Mouse (Mus musculus): Measurements from ENCODE around the gene Lamb3. TPM values are rescaled to one million over a fixed set of nuclear protein-coding genes. Genes with fewer than 3 reads are reported as not detected.

Lamb3 gene
- total and polyA plus RNA-seq, 3 experiments: 10.1 to 14.6 (median 12.3) TPM

DNA sequence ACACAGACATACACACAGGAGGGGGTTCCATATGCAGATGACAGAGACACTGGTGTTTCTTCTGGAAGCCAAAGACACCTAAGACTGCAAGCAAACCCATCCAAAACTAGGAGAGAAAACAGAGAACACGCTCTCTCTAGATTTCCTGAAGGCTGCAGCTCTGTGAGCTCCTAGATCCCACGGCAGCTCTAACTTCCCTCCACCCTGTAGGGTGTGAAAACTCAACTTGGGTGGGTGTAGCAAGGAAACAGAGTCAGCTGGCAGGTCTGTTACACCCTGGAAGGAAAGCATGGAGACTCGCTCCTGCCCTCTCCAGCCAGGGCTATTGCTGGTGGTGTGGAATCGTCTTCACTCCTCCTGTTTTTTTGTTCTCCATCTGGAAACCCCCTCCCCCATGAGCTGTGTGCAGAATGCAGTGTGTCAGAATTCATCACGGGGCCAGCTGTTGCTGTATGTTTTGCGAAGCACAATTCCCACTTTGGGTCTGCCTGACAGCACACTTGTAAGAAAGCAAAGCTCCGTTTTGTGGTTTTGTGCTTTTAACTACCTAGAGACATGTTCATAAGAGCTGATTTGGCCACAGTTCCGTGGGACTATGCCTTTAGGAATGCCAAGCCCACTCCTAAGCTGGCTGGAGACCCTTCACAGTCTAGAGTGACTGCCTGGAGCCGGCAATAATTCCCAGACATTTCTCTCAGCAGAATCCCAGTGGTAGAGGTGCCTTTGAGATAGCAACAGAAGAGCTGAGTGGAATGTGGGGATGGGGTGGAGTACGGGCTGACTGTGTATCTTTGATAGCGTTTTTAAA is 174.3 kb downstream of the Lamb3 start:
- H3K9ac ChIP-seq (ENCODE audit: insufficient read depth, low read depth): no peak overlapping the region
- H3K27me3 ChIP-seq (replicated peaks): peaks cover 32% of the 10 kb centered on the region
- no peaks in the 10 kb centered on the region for H3K79me2 ChIP-seq (replicated peaks; ENCODE audit: control insufficient read depth, extremely low read depth, insufficient read depth, poor library complexity, severe bottlenecking)
- DNase-seq (ENCODE audit: extremely low read depth): no peak
- peaks cover 0 to 5% of the 10 kb centered on the region in 2 experiments; a peak in 2 of 4 replicates for H3K4me1 ChIP-seq (ENCODE audit: control insufficient read depth in 1 of 2, insufficient read depth in 2 of 2)
- in situ Hi-C loops (cut with MboI; ENCODE audit: low pct_ligation_motif_present, low pct_unique_long_range_greater_than_20kb, low sequenced_read_pairs): no loop called here
- TF ChIP-seq SMC3 (IDR thresholded peaks at IDR 0.05; ENCODE audit: low read depth, low read length): no peak
- TF ChIP-seq JUN (IDR thresholded peaks at IDR 0.05; ENCODE audit: insufficient read depth, low read depth, low read length): no peak
- TF ChIP-seq E2F4 (IDR thresholded peaks at IDR 0.05; ENCODE audit: insufficient replicate concordance, low read depth, low read length): no peak
- no peak for TF ChIP-seq MEF2A (IDR thresholded peaks at IDR 0.05; ENCODE audit: borderline replicate concordance, low read depth, low read length)
- no peak for TF ChIP-seq RAD21 (IDR thresholded peaks at IDR 0.05; ENCODE audit: low read depth, low read length)
- no peak for TF ChIP-seq POLR2AphosphoS2 (IDR thresholded peaks at IDR 0.05; ENCODE audit: low read depth, low read length)
- no peak for TF ChIP-seq TBP (conservative IDR thresholded peaks at IDR 0.05; ENCODE audit: low read depth, low read length)
- no peaks in the 10 kb centered on the region for H3K36me3 ChIP-seq (replicated peaks in 1 of 2; ENCODE audit: control insufficient read depth in 1 of 2, insufficient read depth in 1 of 2, low read length in 1 of 2)
- peak overlapping the region in 1 of 3 experiments; percentile 56 for H3K4me3 ChIP-seq (replicated peaks in 1 of 3; ENCODE audit: low read depth in 2 of 3, low read length in 2 of 3, poor library complexity in 1 of 3)
- dilution Hi-C loops (cut with MboI; ENCODE audit: extremely low pct_ligation_motif_present, extremely low pct_unique_long_range_greater_than_20kb, low sequenced_read_pairs): no loop called here
- no peaks in the 10 kb centered on the region for H3K9me3 ChIP-seq (replicated peaks; ENCODE audit: low read length)
- peak overlapping the region; percentile 90 for H3K4me2 ChIP-seq (ENCODE audit: insufficient read depth, low read depth, poor library complexity, severe bottlenecking)
- no peak overlapping the region for H3K27ac ChIP-seq (ENCODE audit: insufficient read depth, low read depth)

DNA sequence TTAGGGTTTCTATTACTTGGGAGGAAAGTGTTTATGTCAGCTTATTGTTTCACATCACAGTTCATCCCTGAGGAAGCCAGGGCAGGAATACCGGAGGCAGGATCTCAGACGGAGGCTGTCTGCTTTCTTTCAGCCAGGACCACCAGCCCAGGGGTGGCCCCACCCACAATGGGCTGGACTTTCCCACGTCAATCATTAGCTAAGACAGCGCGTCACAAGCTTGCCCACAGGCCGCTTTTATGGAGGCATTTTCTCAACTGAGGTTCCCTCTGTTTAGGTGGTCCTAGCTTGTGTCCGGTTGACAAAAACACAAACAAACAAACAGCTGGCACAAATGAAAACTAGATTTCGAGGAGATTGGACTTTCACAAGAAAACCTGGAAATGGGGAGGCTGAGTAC is 174.9 kb downstream of the Lamb3 start:
- TF ChIP-seq MXI1 (IDR thresholded peaks at IDR 0.05; ENCODE audit: low read depth, low read length): no peak
- TF ChIP-seq ETS1 (conservative IDR thresholded peaks at IDR 0.05; ENCODE audit: low read depth, low read length): no peak
- no peak for TF ChIP-seq MAFK (IDR thresholded peaks at IDR 0.05; ENCODE audit: insufficient replicate concordance, low read length)
- no peak for TF ChIP-seq JUND (conservative IDR thresholded peaks at IDR 0.05; ENCODE audit: low read depth, low read length)
- no peak for TF ChIP-seq SIN3A (IDR thresholded peaks at IDR 0.05; ENCODE audit: low read length)
- no peak for TF ChIP-seq RAD21 (IDR thresholded peaks at IDR 0.05; ENCODE audit: low read depth, low read length)
- no peak for TF ChIP-seq POLR2AphosphoS2 (IDR thresholded peaks at IDR 0.05; ENCODE audit: low read depth, low read length)
- TF ChIP-seq MAZ (IDR thresholded peaks at IDR 0.05; ENCODE audit: low read depth, low read length): no peak
- no peak for TF ChIP-seq RCOR1 (conservative IDR thresholded peaks at IDR 0.05; ENCODE audit: low read depth, low read length)
- TF ChIP-seq CTCF (conservative IDR thresholded peaks at IDR 0.05 in 1 of 2, IDR thresholded peaks at IDR 0.05 in 1 of 2; ENCODE audit: low read depth in 2 of 2, low read length in 2 of 2): no peak
- TF ChIP-seq ZMIZ1 (IDR thresholded peaks at IDR 0.05; ENCODE audit: low read depth, low read length): no peak
- TF ChIP-seq KAT2A (IDR thresholded peaks at IDR 0.05; ENCODE audit: insufficient replicate concordance, low read length): no peak
- no peak for TF ChIP-seq USF1 (IDR thresholded peaks at IDR 0.05; ENCODE audit: low read depth, low read length)
- TF ChIP-seq GABPA (IDR thresholded peaks at IDR 0.05; ENCODE audit: insufficient replicate concordance, low read depth, low read length): no peak
- H3K9me3 ChIP-seq (replicated peaks; ENCODE audit: low read length): no peaks in the 10 kb centered on the region
- peaks cover 0 to 5% of the 10 kb centered on the region in 2 experiments; a peak in 2 of 4 replicates for H3K4me1 ChIP-seq (ENCODE audit: control insufficient read depth in 1 of 2, insufficient read depth in 2 of 2)
- H3K4me2 ChIP-seq (ENCODE audit: insufficient read depth, low read depth, poor library complexity, severe bottlenecking): peak overlapping the region; percentile 90
- no peaks in the 10 kb centered on the region for H3K79me2 ChIP-seq (replicated peaks; ENCODE audit: control insufficient read depth, extremely low read depth, insufficient read depth, poor library complexity, severe bottlenecking)
- DNase-seq (ENCODE audit: extremely low read depth): peak; percentile 46
- dilution Hi-C loops (cut with MboI; ENCODE audit: extremely low pct_ligation_motif_present, extremely low pct_unique_long_range_greater_than_20kb, low sequenced_read_pairs): no loop called here
- peaks cover 32% of the 10 kb centered on the region for H3K27me3 ChIP-seq (replicated peaks)
- in situ Hi-C loops (cut with MboI; ENCODE audit: low pct_ligation_motif_present, low pct_unique_long_range_greater_than_20kb, low sequenced_read_pairs): no loop called here
- no peak overlapping the region for H3K27ac ChIP-seq (ENCODE audit: insufficient read depth, low read depth)
- H3K4me3 ChIP-seq (replicated peaks in 1 of 3; ENCODE audit: low read depth in 2 of 3, low read length in 2 of 3, poor library complexity in 1 of 3): peak overlapping the region; percentile 42 to 56 (median 45)
- peak overlapping the region; percentile 71 for H3K9ac ChIP-seq (ENCODE audit: insufficient read depth, low read depth)
- no peaks in the 10 kb centered on the region for H3K36me3 ChIP-seq (replicated peaks in 1 of 2; ENCODE audit: control insufficient read depth in 1 of 2, insufficient read depth in 1 of 2, low read length in 1 of 2)

Measured in CH12.LX (cell line).